Mouse (Mus musculus): ENCODE measurements around the gene Chst1. TPM values are rescaled to one million over a fixed set of nuclear protein-coding genes. Genes with fewer than 3 reads are reported as not detected.

Chst1 gene
- polyA plus RNA-seq (2014; fragmentation: Illumina TruSeq; extraction: RNeasy Lipid Tissue Mini Kit (QIAGEN cat#74804); ENCODE audit: low read depth, low replicate concordance): 0.32 TPM

GRCm38 (mm10) chr2:92599487-92600347, at the start of gene Chst1:
Gene Chst1 (plus strand): TSS chr2:92599707.

Other genes with a start within 250 kb of the Chst1 start
- gene Pex16, start 225.0 kb upstream of the Chst1 start, polyA plus RNA-seq (2014; fragmentation: Illumina TruSeq; extraction: RNeasy Lipid Tissue Mini Kit (QIAGEN cat#74804); ENCODE audit: low read depth, low replicate concordance): not detected
- gene Large2, start 224.8 kb upstream of the Chst1 start, polyA plus RNA-seq (2014; fragmentation: Illumina TruSeq; extraction: RNeasy Lipid Tissue Mini Kit (QIAGEN cat#74804); ENCODE audit: low read depth, low replicate concordance): 1.9 TPM
- gene 1700029I15Rik, start 217.2 kb upstream of the Chst1 start, polyA plus RNA-seq (2014; fragmentation: Illumina TruSeq; extraction: RNeasy Lipid Tissue Mini Kit (QIAGEN cat#74804); ENCODE audit: low read depth, low replicate concordance): not detected
- 3.4 TPM for gene Mapk8ip1, start 198.4 kb upstream of the Chst1 start, polyA plus RNA-seq (2014; fragmentation: Illumina TruSeq; extraction: RNeasy Lipid Tissue Mini Kit (QIAGEN cat#74804); ENCODE audit: low read depth, low replicate concordance)
- 0.93 TPM for gene Cry2, start 165.7 kb upstream of the Chst1 start, polyA plus RNA-seq (2014; fragmentation: Illumina TruSeq; extraction: RNeasy Lipid Tissue Mini Kit (QIAGEN cat#74804); ENCODE audit: low read depth, low replicate concordance)
- gene Slc35c1, start 139.2 kb upstream of the Chst1 start, polyA plus RNA-seq (2014; fragmentation: Illumina TruSeq; extraction: RNeasy Lipid Tissue Mini Kit (QIAGEN cat#74804); ENCODE audit: low read depth, low replicate concordance): 2.7 TPM

Measured in kidney, adult 10 weeks (tissue).